Mouse (Mus musculus) monocyte, adult 5-6 weeks (primary cell): Measurements from ENCODE around the gene Rab3d. TPM values are rescaled to one million over a fixed set of nuclear protein-coding genes. Genes with fewer than 3 reads are reported as not detected.
"Not testable (repeated sequence)": the region's sequence is repeated elsewhere in the genome, so short reads cannot be mapped to it uniquely, and the experiment has no call there.

Experiments used
- ATAC-seq: fragments of 153-309, 156-312 bp; replicated peaks from 2 replicates; pipeline ENCODE4 v1.8.0; 2017; ENCODE audit warnings: mild to moderate bottlenecking; ENCODE audit not compliant: low TSS enrichment, insufficient number of reproducible peaks, severe bottlenecking, poor library complexity, low FRiP score
- total RNA-seq: library from RNA; stranded (forward); fragments of 200-1000, 200-491, 200-594 nt; gene quantifications from 3 replicates; pipeline ENCODE4 v1.2.3, GENCODE M21; 2017

Gene Rab3d
- total RNA-seq, 1 experiment from 2014 or later = 8.4 TPM

DNA sequence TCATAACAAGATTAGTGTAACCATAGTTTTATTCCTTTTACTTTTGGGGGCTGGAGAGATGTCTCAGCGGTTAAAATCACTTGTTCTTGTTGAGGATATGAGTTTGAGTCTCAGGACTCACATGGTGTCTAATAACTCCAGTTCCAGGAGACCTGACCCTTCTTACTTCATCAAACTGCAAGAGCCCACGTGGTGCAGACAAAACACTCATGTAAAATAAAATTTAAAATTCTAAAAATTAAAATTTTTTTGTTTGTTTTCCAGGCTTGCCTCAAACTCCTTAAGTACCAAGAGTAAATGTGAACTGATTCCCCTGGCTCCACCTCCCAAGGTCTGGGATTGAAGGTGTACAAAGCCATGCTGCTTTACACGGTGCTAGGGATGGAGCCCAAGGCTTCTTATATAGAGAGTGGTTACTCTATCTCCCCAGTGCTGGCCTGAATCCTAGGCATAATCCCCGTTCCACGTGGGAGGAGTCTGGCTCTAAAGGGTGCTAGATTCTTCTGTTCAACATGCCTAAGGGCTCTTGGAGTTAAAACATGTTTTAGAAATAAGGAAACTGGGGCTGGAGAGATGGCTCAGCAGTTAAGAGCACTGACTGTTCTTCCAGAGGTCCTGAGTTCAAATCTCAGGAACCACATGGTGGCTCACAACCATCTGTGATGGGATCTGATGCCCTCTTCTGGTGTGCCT, 846 bp upstream of the Rab3d start:
- no peak for ATAC-seq

DNA sequence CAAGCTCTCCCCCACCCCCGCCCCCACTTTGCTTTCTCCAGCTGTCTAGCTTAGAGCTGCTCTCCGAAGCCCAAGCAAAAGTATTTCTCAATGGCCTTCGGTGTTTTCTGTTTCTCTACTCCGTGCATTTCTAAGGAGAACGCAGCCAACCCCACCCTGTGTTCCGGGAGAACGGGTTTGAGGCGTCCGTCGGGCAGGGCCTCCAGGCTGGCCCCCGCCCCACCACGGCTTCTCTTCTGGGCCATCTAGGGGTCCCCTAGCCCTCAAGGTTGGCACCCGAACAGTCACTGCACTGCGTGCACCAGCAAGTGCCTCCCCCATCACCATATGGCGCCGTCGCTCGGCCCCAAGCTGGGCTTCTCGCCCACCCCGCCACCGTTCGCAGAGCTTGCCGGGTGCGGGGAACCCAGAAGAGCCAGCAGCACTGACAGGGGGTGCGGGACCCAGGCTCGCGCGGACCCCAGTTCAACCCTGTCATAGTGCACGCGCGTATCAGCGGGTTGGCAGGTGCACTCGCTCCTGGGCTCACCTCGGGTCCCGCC, 428 bp downstream of the Rab3d start:
- ATAC-seq = no peak

DNA sequence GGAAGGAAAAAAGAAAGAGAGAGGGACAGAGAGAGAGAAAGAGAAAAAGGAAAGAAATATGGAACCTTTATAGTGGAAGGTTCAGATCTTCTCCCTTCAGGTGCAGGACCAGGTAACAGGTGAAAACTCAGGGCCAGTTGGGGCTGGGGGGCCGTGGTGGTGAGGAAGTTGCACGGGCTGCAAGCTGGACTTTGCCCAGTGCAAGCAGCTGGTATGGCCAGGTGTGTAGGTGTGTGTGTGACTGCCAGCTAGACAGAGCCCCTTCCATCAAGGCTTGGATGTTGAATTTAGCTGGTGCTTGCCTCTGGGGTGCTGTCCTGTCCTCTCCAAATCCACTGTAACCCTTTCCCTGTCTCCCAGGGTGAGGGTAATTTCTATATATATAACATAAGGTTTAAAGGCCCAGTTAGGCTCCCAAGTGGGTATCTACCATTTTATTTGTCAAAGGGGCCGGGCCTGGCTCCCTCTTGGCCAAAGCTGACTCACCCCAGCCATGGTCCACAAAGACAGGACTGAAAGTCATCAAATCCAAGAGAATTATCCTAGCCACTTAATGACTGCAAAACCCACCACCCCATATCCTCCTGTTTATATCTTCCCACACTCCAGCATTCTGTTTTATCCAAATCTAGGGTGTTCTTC, 1.0 kb downstream of the Rab3d start:
- ATAC-seq = no peak

GRCm38 (mm10) chr9:21909474-21910223, 8.3 kb downstream of the Rab3d start:
- ATAC-seq = peak; percentile 64

DNA sequence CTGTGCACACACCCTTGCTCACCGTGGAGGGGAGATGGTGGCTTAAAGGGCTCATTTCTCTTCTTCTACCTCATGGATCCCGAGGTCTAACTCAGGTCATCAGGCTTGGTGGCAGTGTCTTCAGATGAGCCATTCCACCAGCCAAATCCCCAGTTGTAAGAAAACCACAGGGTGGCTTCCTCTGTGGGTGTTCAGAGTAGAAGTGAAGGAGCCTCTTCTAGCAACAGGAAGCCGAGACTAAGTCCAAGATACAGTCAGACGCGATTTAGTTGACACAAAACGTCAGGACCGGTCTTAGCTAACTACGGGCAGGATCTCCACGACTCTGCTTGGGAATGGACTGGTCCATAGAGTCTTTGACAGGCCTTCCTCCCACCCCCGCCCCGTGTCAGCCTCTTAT, 9.8 kb downstream of the Rab3d start:
- ATAC-seq = no peak

- ATAC-seq = no peak
Observed at GRCm38 (mm10) chr9:21904031-21904430, 14.0 kb downstream of the Rab3d start.

- peak; percentile 97 for ATAC-seq
Observed at GRCm38 (mm10) chr9:21901223-21901820, 16.7 kb downstream of the Rab3d start.

- ATAC-seq = no peak
Observed at GRCm38 (mm10) chr9:21889229-21889628, 28.8 kb downstream of the Rab3d start.

- ATAC-seq = no peak
Observed at GRCm38 (mm10) chr9:21876601-21877000, 41.4 kb downstream of the Rab3d start.

DNA sequence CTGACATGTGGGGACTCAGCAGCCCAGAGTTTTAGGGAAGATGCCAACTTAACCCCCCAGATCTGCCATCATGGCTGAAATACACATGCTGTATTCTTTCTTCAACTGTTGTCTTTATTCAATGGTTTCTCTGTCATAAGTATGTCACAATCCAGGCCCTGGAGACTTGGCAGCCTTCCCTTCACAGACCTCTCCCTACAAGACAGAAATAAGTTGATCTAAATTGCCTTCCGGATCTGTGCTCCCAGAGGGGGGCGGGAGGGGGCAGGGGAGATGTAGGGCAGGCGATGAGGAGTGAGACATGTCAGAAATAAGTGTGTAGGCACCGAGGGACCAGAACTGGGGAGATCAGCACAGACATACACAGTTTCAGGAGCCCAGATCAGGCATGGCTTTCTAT, 45.8 kb downstream of the Rab3d start:
- no peak for ATAC-seq

DNA sequence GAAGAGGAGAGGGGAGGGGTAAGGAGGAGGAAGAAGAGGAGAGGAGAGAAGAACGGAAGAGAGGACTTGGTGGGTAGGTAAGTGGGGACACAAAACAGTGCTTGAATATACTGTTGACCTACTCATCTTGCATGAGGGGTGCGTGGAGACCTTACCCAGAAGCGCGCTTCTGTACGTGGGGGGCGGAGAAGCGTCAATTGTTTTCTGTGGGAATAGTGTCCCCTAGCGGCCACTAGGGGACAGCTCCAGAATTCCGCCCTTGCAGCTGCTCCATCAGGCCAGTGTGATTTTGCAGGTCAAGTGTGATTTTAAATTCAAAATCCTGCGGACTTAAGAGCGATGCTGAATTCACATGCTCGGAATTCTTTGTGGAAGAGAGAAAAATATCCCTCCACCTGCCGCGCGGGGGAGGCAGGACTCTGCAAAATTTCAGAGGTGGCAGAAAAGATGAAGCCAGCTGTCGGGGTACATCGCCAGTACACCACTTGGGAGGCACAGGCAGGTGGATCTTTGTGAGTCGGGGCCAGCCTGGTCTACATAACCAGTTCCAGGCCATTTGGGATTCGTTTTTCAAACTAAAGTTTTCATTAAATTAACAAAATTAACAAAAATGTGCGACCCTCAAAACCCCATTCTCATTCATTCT, 47.0 kb downstream of the Rab3d start:
- ATAC-seq = 0 out of 2 replicates have a peak, but pooled peaks have one; percentile 53

DNA sequence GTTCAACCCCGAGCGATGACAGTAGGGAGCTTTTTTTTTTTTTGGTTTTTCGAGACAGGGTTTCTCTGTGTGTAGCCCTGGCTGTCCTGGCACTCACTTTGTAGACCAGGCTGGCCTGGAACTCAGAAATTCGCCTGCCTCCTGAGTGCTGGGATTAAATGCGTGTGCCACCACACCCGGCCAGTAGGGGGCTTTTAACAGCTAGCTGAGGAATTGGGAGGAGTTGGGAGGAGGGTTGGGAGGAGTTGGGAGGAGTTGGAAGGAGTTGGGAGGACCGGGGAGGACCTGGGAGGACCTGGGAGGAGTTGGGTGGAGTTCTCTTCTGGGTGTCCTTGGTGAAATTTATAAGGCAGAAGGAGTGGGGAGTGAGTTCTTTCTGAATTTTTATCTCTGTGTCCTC, 48.7 kb downstream of the Rab3d start:
- ATAC-seq = not testable (repeated sequence)

DNA sequence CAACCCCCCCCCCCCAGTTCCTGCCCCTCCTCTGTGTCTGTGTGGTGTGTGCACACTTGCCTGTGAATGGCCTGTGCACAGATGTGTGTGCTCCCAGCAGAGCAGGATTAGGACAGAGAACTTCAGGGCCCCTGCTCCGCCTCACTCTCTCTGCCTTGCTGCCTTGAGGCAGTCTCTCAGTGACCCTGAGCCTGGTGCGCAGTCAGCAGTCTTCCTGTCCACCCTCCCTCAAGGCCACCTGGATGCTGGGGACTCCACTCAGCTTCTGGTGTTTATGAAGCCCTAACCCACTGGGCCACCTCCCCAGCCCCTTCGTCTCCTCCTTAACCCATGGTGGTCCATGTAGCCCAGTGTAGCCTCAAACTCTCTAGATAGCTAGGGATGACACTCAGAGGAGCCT, 50.3 kb downstream of the Rab3d start:
- no peak for ATAC-seq

- ATAC-seq = no peak
Observed at GRCm38 (mm10) chr9:21866641-21867040, 51.4 kb downstream of the Rab3d start.

GRCm38 (mm10) chr9:21865673-21866398, 52.2 kb downstream of the Rab3d start:
- ATAC-seq = no peak

DNA sequence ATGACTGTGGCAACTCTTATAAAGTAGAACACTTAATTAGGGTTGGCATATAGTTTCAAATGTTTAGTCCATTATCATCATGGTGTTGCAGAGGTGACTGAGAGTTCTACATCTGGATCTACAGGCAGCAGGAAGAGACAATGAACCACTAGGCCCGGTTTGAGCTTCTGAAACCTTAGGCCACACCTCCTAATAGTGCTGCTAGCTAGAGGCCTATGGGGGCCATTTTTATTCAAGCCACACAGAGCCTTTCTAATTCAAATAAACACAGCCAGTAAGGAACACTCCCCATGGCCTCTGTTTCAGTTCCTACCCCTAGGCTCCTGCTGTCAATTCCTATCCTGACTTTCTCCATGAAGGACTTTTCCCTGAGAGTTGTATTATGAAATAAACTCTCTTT, 55.8 kb downstream of the Rab3d start:
- no peak for ATAC-seq

DNA sequence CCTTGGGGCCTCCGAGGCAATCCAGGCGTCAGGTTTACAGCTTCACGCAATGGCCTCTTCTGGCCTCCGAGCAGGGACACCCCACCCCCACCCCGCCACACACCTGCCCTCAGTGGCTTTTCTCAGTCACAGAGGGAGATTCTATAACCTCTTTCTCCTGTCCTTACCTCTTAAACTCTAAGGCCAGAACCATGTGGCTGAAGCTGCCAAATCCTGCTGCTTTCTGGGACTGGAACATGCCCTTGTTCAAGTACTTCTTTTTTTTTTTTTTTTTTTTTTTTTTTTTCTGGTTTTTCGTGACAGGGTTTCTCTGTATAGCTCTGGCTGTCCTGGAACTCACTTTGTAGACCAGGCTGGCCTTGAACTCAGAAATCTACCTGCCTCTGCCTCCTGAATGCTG, 57.6 kb downstream of the Rab3d start:
- ATAC-seq = not testable (repeated sequence)

GRCm38 (mm10) chr9:21859606-21860005, 58.4 kb downstream of the Rab3d start:
- no peak for ATAC-seq
